Mouse (Mus musculus) hindbrain, postnatal 0 days (tissue): ENCODE measurements around the gene Exog. TPM values are rescaled to one million over a fixed set of nuclear protein-coding genes. Genes with fewer than 3 reads are reported as not detected.
A peak's percentile ranks its signal among the peaks of the same experiment; 100 is the strongest.

Experiments
- ATAC-seq: fragments of 200-750 bp; cut with Nextera tagmentation; 2 replicates; pipeline ENCODE4 v1.8.0; 2017; ENCODE audit warnings: mild to moderate bottlenecking, moderate TSS enrichment, moderate library complexity
- DNase-seq: peaks from one replicate; pipeline ENCODE4 v3.0.0-alpha.2; 2015; ENCODE audit warnings: low spot score
- H3K27ac ChIP-seq: fragments of 300-500 bp; sonication (generic); 2 replicates; pipeline ENCODE4 v1.5.1; 2014; ENCODE audit warnings: mild to moderate bottlenecking
- H3K27me3 ChIP-seq: fragments of 300-500 bp; sonication (generic); 2 replicates; pipeline ENCODE4 v1.6.1; 2014; ENCODE audit warnings: low read length, mixed read lengths; ENCODE audit not compliant: insufficient read depth
- H3K36me3 ChIP-seq: fragments of 300-500 bp; sonication (generic); 2 replicates; pipeline ENCODE4 v1.6.1; 2014; ENCODE audit warnings: low read length, mixed read lengths; ENCODE audit not compliant: insufficient read depth
- H3K4me1 ChIP-seq: fragments of 300-500 bp; sonication (generic); 2 replicates; pipeline ENCODE4 v1.6.1; 2014; ENCODE audit warnings: antibody characterized with exemption, low read length, mixed read lengths; ENCODE audit not compliant: insufficient read depth
- H3K4me2 ChIP-seq: fragments of 300-500 bp; sonication (generic); 2 replicates; pipeline ENCODE4 v1.6.1; 2014; ENCODE audit warnings: low read depth, mild to moderate bottlenecking, low read length, moderate library complexity, mixed read lengths
- H3K4me3 ChIP-seq: fragments of 300-500 bp; sonication (generic); 2 replicates; pipeline ENCODE4 v1.5.1; 2014; ENCODE audit warnings: low read length
- H3K9ac ChIP-seq: fragments of 300-500 bp; sonication (generic); replicated peaks from 2 replicates; pipeline ENCODE4 v1.6.1; 2014; ENCODE audit warnings: mild to moderate bottlenecking, low read length, moderate library complexity, mixed read lengths
- H3K9me3 ChIP-seq: fragments of 300-500 bp; sonication (generic); 2 replicates; pipeline ENCODE4 v1.6.1; 2016; ENCODE audit warnings: low read length, mixed read lengths
- CTCF ChIP-seq: IDR thresholded peaks from 2 replicates; pipeline ENCODE4 v1.5.1; 2016; ENCODE audit warnings: antibody characterized with exemption, control low read depth, low read depth
- WGBS: fragments of 180-500 bp; shearing (Covaris S2); extraction: QIAGEN DNeasy Blood & Tissue Kit; methylation state at CpG from one replicate; pipeline ENCODE4 v1.1.7; 2014; 5-methylcytosine and 5-hydroxymethylcytosine counted together
- polyA plus RNA-seq: library from polyadenylated mRNA; unstranded; fragments of >200 nt; fragmentation: Nextera tagmentation; extraction: Ambion mirVana; gene quantifications from 2 replicates; pipeline ENCODE4 v1.2.1, GENCODE M21; 2015
- total RNA-seq: library from RNA; depleted of rRNA; stranded (reverse); fragments of >200 nt; gene quantifications from 2 replicates; pipeline ENCODE4 v1.2.3, GENCODE M21; 2014

Exog gene
- total and polyA plus RNA-seq, 2 experiments from 2014 or later, result 19.4 to 30.1 TPM

DNA sequence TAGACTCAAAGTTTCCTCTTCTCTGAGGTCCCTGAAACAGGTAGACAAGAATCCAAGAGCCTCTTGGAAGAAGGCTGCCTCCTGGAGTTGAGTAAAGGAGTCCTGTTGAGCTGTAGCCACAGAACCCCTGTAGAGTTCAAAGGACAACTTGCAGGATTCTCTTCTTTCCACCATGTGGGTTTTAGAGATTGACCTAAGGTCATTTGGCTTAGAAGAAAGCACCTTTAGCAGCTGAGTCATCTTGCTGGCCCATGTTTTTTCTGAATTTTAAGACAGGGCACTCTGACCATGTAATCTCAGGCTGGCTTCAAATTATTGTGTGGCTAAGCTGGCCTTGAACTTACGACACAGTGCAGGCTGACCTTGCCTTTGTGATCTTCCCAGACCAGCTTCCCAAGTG, 28.3 kb downstream of the Exog start:
- no peak overlapping the region for H3K4me3 ChIP-seq
- DNase-seq (no peak), ATAC-seq (no peak)
- no peak overlapping the region for H3K9ac ChIP-seq
- H3K27me3 ChIP-seq, result no peaks in the 10 kb centered on the region
- no peak overlapping the region for H3K27ac ChIP-seq
- H3K36me3 ChIP-seq, result no peaks in the 10 kb centered on the region
- TF ChIP-seq CTCF, result no peak
- WGBS, result 97% methylated on average over 1 of the region's 1 CpGs
- no peak overlapping the region for H3K4me2 ChIP-seq
- H3K4me1 ChIP-seq, result peaks cover 3% of the 10 kb centered on the region; the same call in 1 of the 2 replicates
- H3K9me3 ChIP-seq, result no peaks in the 10 kb centered on the region

GRCm38 (mm10) chr9:119473608-119474164, 28.9 kb downstream of the Exog start:
- no peaks in the 10 kb centered on the region for H3K36me3 ChIP-seq
- no peak for TF ChIP-seq CTCF
- WGBS, result 83% methylated on average over 9 of the region's 9 CpGs

DNA sequence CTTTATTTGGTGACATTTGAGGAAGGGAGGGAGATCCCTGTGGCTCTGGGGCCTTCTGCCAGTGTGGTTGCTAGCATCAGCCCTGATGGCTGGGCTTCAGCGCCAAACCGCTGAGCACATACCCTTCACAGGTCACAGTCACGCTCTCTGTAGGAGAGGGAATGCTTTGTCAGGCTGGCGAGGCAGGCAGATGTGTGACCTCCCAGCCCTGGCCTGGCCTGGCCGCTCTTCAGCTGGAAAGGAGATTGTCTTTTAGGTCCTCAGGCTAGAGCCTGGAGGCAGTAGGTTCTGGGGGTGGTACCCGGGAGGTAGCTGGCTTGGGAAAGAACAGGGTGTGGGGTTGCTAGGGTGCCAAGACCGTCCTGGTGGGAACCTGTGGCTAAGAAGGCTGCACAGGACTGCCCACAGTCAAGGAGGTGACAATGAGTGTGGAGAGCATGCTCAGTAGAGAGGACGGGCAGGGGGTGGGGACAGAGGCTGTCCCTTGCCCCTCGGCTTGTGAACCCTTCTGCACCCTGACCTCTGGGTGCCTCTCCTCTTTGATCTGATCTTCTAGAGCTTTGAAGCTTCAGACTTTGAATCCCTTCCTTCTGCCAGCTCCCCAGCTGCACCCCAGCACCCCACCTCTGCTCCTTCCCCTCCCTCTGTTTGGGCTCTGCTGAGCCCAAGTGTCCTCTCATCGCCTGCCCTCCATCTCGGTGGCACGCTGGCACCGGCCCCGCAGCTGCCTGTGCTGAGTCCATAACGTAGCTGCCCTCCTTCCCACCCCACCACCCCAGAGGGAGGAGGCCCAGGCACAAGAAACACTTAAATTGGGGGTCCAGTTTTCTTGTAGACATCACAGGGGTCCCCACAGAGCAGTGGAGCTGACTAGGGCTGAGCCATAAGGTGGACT, 30.2 kb downstream of the Exog start:
- WGBS, result 56% methylated on average over 15 of the region's 15 CpGs
- H3K27me3 ChIP-seq, result no peaks in the 10 kb centered on the region
- no peak overlapping the region for H3K4me2 ChIP-seq
- no peak overlapping the region for H3K4me3 ChIP-seq
- no peaks in the 10 kb centered on the region for H3K9me3 ChIP-seq
- H3K36me3 ChIP-seq, result no peaks in the 10 kb centered on the region
- no peak for TF ChIP-seq CTCF
- H3K27ac ChIP-seq, result no peak overlapping the region
- peaks cover 20% of the 10 kb centered on the region for H3K4me1 ChIP-seq
- DNase-seq (no peak), ATAC-seq (no peak)
- H3K9ac ChIP-seq, result no peak overlapping the region

More at GRCm38 (mm10) chr9:119473608-119474164, 28.9 kb downstream of the Exog start:
- no peak for ATAC-seq
- no peak overlapping the region for H3K4me3 ChIP-seq
- H3K27ac ChIP-seq, result no peak overlapping the region
- no peaks in the 10 kb centered on the region for H3K9me3 ChIP-seq
- DNase-seq, result no peak
- H3K4me1 ChIP-seq, result peaks cover 9% of the 10 kb centered on the region; the same call in 1 of the 2 replicates
- no peaks in the 10 kb centered on the region for H3K27me3 ChIP-seq
- no peak overlapping the region for H3K9ac ChIP-seq
- no peak overlapping the region for H3K4me2 ChIP-seq

DNA sequence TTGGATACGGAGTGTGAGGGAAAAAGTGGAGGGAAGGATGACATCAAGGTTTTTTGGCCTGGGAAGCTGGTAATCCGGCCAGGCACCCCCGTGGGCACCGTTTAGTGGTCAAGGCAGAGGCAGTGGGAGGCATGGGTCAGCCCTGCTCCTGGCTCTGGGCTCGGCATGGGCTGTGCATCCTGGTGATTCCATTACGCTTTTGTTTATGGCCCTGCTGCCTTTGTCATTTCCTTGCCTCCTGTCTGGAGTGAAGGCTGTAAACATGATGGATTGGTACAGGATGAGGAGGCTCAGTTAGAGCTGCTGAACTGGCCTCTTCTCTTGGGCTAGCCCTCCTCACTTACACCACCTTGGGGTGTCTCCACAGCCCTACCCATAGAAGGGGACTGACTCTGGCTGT, 33.0 kb downstream of the Exog start:
- H3K9ac ChIP-seq, result no peak overlapping the region
- TF ChIP-seq CTCF, result no peak
- H3K36me3 ChIP-seq, result no peaks in the 10 kb centered on the region
- DNase-seq, result no peak
- ATAC-seq, result 0 out of 2 replicates have a peak, but pooled peaks have one; percentile 7
- H3K4me1 ChIP-seq, result peaks cover 20% of the 10 kb centered on the region
- H3K27ac ChIP-seq, result no peak overlapping the region
- no peaks in the 10 kb centered on the region for H3K27me3 ChIP-seq
- WGBS, result 29% methylated on average over 6 of the region's 6 CpGs
- H3K4me2 ChIP-seq, result no peak overlapping the region
- no peak overlapping the region for H3K4me3 ChIP-seq
- no peaks in the 10 kb centered on the region for H3K9me3 ChIP-seq

DNA sequence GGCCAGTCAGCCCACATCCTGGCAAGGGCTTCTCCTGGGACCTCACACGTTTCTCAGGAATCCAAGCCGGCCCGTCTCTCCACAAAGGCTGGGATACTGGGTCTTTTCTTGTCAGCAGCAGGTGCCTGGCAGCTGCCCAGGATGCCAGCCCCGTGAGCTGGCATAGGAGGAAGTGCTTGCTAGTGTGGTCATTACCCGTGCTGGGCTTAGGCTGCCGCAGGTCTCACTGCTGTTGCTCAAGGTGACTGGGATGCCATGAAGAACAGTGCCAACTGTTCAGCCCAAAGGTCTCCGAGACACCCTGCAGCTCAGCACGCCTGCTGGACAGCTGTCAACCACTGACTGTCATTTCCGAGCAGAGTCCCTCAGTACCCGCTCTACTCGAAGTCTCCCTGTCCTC, 33.6 kb downstream of the Exog start:
- DNase-seq (peak; percentile 37), ATAC-seq (peak; percentile 46; the same call in 1 of the 2 replicates)
- Histone ChIP-seq H3K4me2 (no peak overlapping the region), H3K4me1 (peaks cover 20% of the 10 kb centered on the region), H3K27ac (no peak overlapping the region), H3K27me3 (no peaks in the 10 kb centered on the region), H3K9me3 (no peaks in the 10 kb centered on the region), H3K9ac (no peak overlapping the region), H3K4me3 (no peak overlapping the region), H3K36me3 (no peaks in the 10 kb centered on the region)
- 46% methylated on average over 11 of the region's 11 CpGs for WGBS
- no peak for TF ChIP-seq CTCF

- Histone ChIP-seq H3K4me3 (no peak overlapping the region), H3K4me1 (peaks cover 20% of the 10 kb centered on the region), H3K9me3 (no peaks in the 10 kb centered on the region), H3K9ac (no peak overlapping the region), H3K27ac (no peak overlapping the region), H3K27me3 (no peaks in the 10 kb centered on the region), H3K36me3 (no peaks in the 10 kb centered on the region), H3K4me2 (no peak overlapping the region)
- TF ChIP-seq CTCF, result no peak
- ATAC-seq (no peak), DNase-seq (peak; percentile 45)
- 36% methylated on average over 8 of the region's 8 CpGs for WGBS
Observed at GRCm38 (mm10) chr9:119479297-119479696, 34.6 kb downstream of the Exog start.

DNA sequence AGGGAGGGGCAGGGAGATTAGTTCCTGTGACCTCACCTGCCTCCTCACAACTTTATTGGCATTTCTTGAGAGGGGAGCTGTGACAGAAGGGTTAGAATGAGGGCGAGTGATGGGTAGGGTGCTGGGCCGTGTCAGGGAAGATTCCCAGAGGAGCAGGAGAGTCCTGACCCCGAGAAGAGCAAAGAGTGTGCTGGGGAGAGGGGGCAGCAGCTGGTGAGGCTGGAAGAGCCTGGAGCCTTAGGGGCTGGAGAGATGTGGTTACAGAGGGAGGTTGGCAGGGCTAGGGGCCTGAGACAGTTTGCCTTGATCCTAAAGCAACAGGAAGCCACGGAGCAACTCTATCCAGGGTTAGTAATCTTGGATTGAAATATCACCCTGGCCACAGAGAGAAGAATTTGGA, 36.9 kb downstream of the Exog start:
- peaks cover 20% of the 10 kb centered on the region for H3K4me1 ChIP-seq
- ATAC-seq (no peak), DNase-seq (no peak)
- no peak overlapping the region for H3K4me3 ChIP-seq
- no peaks in the 10 kb centered on the region for H3K27me3 ChIP-seq
- no peak for TF ChIP-seq CTCF
- no peak overlapping the region for H3K9ac ChIP-seq
- WGBS, result 89% methylated on average over 4 of the region's 4 CpGs
- H3K27ac ChIP-seq, result no peak overlapping the region
- H3K9me3 ChIP-seq, result no peaks in the 10 kb centered on the region
- H3K36me3 ChIP-seq, result no peaks in the 10 kb centered on the region
- no peak overlapping the region for H3K4me2 ChIP-seq
